Mouse (Mus musculus) brown adipose tissue, adult 24 weeks (tissue): ENCODE results near the gene Slc11a2. TPM values are rescaled to one million over a fixed set of nuclear protein-coding genes. Genes with fewer than 3 reads are reported as not detected.
"Not testable (repeated sequence)": the region's sequence is repeated elsewhere in the genome, so short reads cannot be mapped to it uniquely, and the experiment has no call there.

Source experiments
- H3K27ac ChIP-seq: fragments of 200-500 bp; replicated peaks from 2 replicates; pipeline ENCODE4 v1.5.1; 2012; ENCODE audit warnings: low read depth, mild to moderate bottlenecking, low read length
- H3K4me1 ChIP-seq: fragments of 200-500 bp; 2 replicates; pipeline ENCODE4 v1.6.1; 2012; ENCODE audit warnings: low read length, mixed read lengths; ENCODE audit not compliant: control insufficient read depth, insufficient read depth, insufficient read length
- H3K4me3 ChIP-seq: fragments of 200-500 bp; 2 replicates; pipeline ENCODE4 v1.5.1; 2012; ENCODE audit warnings: low read depth, mild to moderate bottlenecking, low read length, moderate library complexity; ENCODE audit not compliant: insufficient read depth
- polyA plus RNA-seq: library from polyadenylated mRNA; stranded (reverse); fragments of >200 nt; gene quantifications from 2 replicates; pipeline ENCODE4 v1.2.4, GENCODE M21; 2012; ENCODE audit not compliant: missing spikeins, insufficient read depth, insufficient read length

The Slc11a2 gene
- polyA plus RNA-seq, 1 experiment = 24.7 TPM

GRCm38 (mm10) chr15:100365967-100366366, 58.9 kb downstream of the Slc11a2 start:
- not testable (repeated sequence) for H3K4me1 ChIP-seq, H3K27ac ChIP-seq, H3K4me3 ChIP-seq

DNA sequence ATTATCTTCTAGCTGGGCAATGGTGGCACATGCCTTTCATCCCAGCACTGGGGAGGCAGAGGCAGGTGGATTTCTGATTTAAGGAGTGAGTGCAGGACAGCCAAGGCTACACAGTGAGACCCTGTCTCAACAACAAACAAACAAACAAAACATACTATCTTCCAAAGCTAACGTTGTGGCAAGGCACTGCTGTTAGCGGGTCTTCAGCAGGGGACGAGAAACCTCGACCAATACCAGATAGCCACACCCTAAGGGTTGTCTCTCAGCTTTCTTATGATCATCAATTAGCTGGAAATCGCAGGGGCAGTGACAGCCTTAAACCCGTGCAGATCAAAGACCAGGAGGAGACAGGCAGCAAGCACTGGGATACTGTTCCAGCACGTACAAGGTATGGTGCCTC, 60.6 kb downstream of the Slc11a2 start, which contains the start of gene Higd1c:
Gene Higd1c (plus strand): TSS at position 301 of the 400 bp plus-strand sequence.
- Histone ChIP-seq H3K27ac (no peak within 1 kb of the TSS), H3K4me1 (no peaks in the 10 kb centered on the region), H3K4me3 (no peak within 1 kb of the TSS)

DNA sequence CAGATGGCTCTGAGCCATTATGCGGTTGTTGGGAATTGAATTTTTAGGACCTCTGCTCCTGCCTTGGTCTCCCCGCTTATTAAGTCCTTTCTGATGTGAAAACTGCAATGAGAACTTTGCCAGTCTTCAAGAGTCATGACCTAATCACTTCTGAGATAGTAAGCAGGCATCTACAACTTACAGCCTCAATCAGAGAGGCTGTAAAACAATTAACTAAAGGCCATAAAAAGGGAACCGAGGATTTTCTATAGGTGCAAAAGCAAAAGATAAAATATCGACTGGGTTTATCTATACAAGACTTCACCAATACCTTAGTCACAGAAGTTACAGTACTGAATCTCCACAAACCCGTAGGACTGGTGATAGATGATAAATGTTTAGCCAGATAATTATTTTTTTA, 69.0 kb downstream of the Slc11a2 start:
- H3K4me3 ChIP-seq = no peak overlapping the region
- no peak overlapping the region for H3K27ac ChIP-seq
- no peaks in the 10 kb centered on the region for H3K4me1 ChIP-seq

DNA sequence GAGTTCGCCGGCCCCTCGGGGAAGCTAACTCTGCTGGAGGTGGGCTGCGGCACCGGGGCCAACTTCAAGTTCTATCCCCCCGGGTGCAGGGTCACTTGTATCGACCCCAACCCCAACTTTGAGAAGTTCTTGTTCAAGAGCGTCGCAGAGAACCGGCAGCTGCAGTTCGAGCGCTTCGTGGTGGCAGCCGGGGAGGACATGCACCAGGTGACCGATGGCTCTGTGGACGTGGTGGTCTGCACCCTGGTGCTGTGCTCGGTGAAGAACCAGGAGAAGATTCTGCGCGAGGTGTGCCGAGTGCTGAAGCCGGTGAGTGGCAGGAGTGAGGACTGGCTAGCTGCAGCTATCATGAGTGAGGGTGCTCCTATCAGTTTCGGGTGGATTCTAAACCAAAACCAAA, 71.5 kb downstream of the Slc11a2 start:
- H3K4me1 ChIP-seq, H3K4me3 ChIP-seq, H3K27ac ChIP-seq: not testable (repeated sequence)

GRCm38 (mm10) chr15:100352711-100353250, 72.1 kb downstream of the Slc11a2 start, which contains the start of the genes Methig1 and Mettl7a2:
Methig1 (plus strand) TSS chr15:100353149.
Mettl7a2 (plus strand) TSS chr15:100353200.
- no peak within 1 kb of the TSS for H3K27ac ChIP-seq
- no peak within 1 kb of the TSS for H3K4me3 ChIP-seq
- no peaks in the 10 kb centered on the region for H3K4me1 ChIP-seq

DNA sequence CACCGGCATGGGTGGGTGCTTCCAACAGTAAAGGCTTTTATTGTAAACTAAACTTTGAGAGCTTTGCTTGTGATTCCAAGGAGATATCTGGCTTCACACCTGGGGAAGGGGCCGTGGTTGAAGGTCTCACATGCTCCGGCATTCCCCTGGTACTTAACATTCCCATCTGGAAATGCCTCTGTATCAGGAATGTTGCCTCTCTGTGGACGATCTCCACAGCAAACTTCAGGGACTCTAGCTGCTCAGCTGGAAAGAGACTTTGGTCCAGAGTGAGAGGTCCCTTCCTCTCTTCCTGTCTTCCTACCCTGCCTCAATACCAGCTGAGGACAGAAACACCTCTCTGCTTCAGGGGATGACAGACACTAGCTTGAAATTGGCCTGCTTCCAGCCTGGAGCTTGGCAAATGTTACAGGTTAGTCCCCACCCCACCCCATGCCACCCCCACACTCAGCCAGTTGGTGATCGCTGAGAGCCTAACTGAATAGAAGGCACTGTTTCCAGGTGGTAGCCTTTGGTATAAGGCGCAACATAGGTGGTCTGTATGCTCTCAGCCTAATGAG, 73.3 kb downstream of the Slc11a2 start:
- no peak overlapping the region for H3K27ac ChIP-seq
- no peaks in the 10 kb centered on the region for H3K4me1 ChIP-seq
- H3K4me3 ChIP-seq = no peak overlapping the region

DNA sequence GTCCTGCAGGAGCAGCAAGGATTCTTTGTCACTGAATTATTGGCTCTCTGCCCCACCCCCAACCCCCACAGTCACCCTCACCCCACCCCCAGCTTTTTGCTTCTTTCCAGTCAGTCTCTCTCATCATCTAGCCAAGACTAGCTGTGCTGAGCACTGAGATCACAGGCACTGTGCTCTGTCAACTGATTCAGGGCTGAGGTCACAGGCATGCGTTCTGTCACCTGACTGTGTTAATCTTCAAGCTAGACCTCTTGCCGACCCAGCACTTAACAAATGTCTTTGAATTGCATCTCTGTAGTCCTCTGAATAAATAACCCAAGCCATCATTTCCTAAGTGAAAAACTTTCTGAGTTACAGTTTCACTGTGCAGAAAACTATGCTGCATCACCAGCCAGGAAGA, 75.4 kb downstream of the Slc11a2 start:
- no peak overlapping the region for H3K4me3 ChIP-seq
- no peak overlapping the region for H3K27ac ChIP-seq
- H3K4me1 ChIP-seq = no peaks in the 10 kb centered on the region

GRCm38 (mm10) chr15:100346761-100347160, 78.1 kb downstream of the Slc11a2 start:
- H3K27ac ChIP-seq = no peak overlapping the region
- no peaks in the 10 kb centered on the region for H3K4me1 ChIP-seq
- no peak overlapping the region for H3K4me3 ChIP-seq

DNA sequence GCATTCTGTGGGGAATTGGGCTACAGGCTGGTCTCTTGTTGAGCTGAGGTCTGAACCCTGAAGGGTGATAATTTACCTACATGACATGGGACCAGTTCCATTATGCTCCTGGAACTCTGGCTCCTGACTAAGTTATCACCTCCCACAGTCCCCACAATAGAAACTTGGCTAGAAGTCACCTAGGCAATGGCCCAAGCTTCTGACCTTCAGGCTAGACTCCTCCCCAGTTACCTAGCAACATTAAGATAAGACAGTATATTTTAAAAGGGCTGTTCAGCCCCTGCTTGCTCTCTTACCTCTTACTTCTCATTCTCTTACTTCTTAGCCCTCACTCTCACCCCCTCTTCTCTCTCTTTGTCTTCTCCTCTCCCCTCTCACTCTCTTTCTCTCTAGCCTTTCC, 79.4 kb downstream of the Slc11a2 start:
- no peaks in the 10 kb centered on the region for H3K4me1 ChIP-seq
- no peak overlapping the region for H3K27ac ChIP-seq
- H3K4me3 ChIP-seq = no peak overlapping the region

GRCm38 (mm10) chr15:100341314-100341980, 83.4 kb downstream of the Slc11a2 start:
- H3K4me3 ChIP-seq, H3K27ac ChIP-seq, H3K4me1 ChIP-seq: not testable (repeated sequence)

Other genes starting within 250 kb of the Slc11a2 start
- 22.4 and 29.0 TPM in 2 replicates for gene Atf1, start 197.3 kb downstream of the Slc11a2 start, polyA plus RNA-seq
- gene Tmprss12, start 144.2 kb downstream of the Slc11a2 start, polyA plus RNA-seq = not detected in 2 replicates
- gene Mettl7a1, start 120.9 kb downstream of the Slc11a2 start, polyA plus RNA-seq = 231 and 236 TPM in 2 replicates
- gene Mettl7a3, start 90.1 kb downstream of the Slc11a2 start, polyA plus RNA-seq = not detected in 2 replicates
- gene Methig1, start 71.9 kb downstream of the Slc11a2 start, polyA plus RNA-seq = not detected in 2 replicates
- gene Mettl7a2, start 71.9 kb downstream of the Slc11a2 start, polyA plus RNA-seq = not detected in 2 replicates
- not detected in 2 replicates for gene Higd1c, start 60.5 kb downstream of the Slc11a2 start, polyA plus RNA-seq
- gene Gm5475, start 2.9 kb downstream of the Slc11a2 start, polyA plus RNA-seq = not detected in 2 replicates
- gene Letmd1, start 44.0 kb upstream of the Slc11a2 start, polyA plus RNA-seq = 589 and 634 TPM in 2 replicates
- 1.5 and 1.7 TPM in 2 replicates for gene Csrnp2, start 70.4 kb upstream of the Slc11a2 start, polyA plus RNA-seq
- gene Tfcp2, start 126.9 kb upstream of the Slc11a2 start, polyA plus RNA-seq = 7.2 and 11.7 TPM in 2 replicates
- 9.6 and 16.4 TPM in 2 replicates for gene Pou6f1, start 174.9 kb upstream of the Slc11a2 start, polyA plus RNA-seq
- gene Dazap2, start 190.3 kb upstream of the Slc11a2 start, polyA plus RNA-seq = 128 and 130 TPM in 2 replicates
- 25.6 and 29.4 TPM in 2 replicates for gene Smagp, start 211.9 kb upstream of the Slc11a2 start, polyA plus RNA-seq
- gene Bin2, start 244.5 kb upstream of the Slc11a2 start, polyA plus RNA-seq = 0.79 and 1.4 TPM in 2 replicates